Mouse (Mus musculus): Measurements from ENCODE around the gene Gna14. TPM values are rescaled to one million over a fixed set of nuclear protein-coding genes. Genes with fewer than 3 reads are reported as not detected.

Gene Gna14
- total and polyA plus RNA-seq, 2 experiments from 2014 or later = 0.84 to 0.98 TPM

DNA sequence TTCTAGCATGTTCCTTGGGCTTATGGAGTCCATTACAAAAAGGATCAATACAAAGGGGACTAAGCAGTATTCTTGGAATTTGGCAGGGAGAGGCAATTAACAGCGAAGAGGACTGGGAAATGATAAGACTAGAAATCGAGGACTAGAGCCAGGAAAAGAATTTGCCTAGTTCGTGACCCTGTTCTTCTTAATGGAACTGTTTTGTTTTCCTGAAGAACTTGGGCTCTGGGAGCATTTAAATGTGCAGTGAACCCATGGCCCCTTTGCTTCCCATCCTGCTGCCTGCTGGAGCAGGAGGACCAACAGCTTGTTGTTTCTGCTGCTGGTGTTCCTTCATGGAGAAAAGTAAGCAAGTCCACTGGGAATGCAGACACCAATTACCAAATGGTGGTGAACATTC is 15.3 kb downstream of the Gna14 start:
- no peak for ATAC-seq
- WGBS = 76% methylated on average over 3 of the region's 3 CpGs
- Histone ChIP-seq H3K4me1 (ENCODE audit: insufficient read depth, low read length) (no peaks in the 10 kb centered on the region), H3K4me3 (ENCODE audit: low read length) (no peak overlapping the region), H3K9ac (replicated peaks; ENCODE audit: low read length) (no peak overlapping the region), H3K4me2 (ENCODE audit: low read depth, low read length) (no peak overlapping the region), H3K27me3 (ENCODE audit: insufficient read depth, low read length) (no peaks in the 10 kb centered on the region), H3K36me3 (ENCODE audit: insufficient read depth, low read length) (no peaks in the 10 kb centered on the region), H3K27ac (no peak overlapping the region), H3K9me3 (ENCODE audit: low read length) (no peaks in the 10 kb centered on the region)
- no peak for TF ChIP-seq CTCF (IDR thresholded peaks at IDR 0.05; ENCODE audit: low read depth)
- DNase-seq (ENCODE audit: low spot score) = no peak

DNA sequence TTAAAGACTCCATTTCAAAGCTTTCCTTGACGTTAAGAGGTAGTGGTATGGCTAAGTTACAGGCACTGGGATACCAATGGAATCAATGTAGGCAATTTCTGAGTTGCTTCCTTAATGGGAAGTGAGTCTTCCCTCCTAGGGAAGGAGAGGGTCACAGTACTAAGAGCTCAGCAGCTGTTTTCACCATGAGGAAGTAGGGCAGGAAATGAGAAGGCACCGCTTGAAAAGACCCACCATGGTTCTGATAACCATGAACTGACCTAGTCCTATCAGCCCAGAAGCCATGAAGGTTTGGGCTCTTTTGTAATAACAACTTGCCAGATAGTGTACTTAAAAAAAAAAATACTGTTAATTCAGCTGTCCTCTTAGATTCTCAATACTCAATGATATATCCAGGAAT is 20.6 kb downstream of the Gna14 start:
- ATAC-seq = no peak
- Histone ChIP-seq H3K4me2 (ENCODE audit: low read depth, low read length) (no peak overlapping the region), H3K9ac (replicated peaks; ENCODE audit: low read length) (no peak overlapping the region)

DNA sequence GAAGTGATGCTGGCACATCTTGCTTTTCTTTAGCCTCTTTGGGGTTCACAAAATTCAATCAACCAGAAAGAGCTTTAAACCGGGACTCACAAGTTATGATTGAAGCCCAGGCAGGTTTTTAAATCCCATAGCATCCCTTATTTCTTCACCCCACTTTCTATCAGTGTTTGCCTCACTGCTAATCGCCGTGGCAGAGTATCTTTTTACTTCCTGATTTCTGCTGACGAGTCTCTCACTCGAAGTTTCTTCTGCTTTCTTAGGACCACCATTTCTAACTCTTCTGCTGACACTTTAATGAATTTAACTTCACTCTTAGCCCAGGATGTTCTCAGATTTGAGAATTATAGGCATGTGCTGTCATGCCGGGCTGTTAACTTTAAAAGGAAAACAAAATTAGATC is 21.6 kb downstream of the Gna14 start:
- Histone ChIP-seq H3K36me3 (ENCODE audit: insufficient read depth, low read length) (no peaks in the 10 kb centered on the region), H3K9me3 (ENCODE audit: low read length) (no peaks in the 10 kb centered on the region), H3K4me3 (ENCODE audit: low read length) (no peak overlapping the region), H3K4me2 (ENCODE audit: low read depth, low read length) (no peak overlapping the region), H3K9ac (replicated peaks; ENCODE audit: low read length) (no peak overlapping the region), H3K27me3 (ENCODE audit: insufficient read depth, low read length) (no peaks in the 10 kb centered on the region), H3K4me1 (ENCODE audit: insufficient read depth, low read length) (no peaks in the 10 kb centered on the region), H3K27ac (no peak overlapping the region)
- no peak for DNase-seq (ENCODE audit: low spot score)
- TF ChIP-seq CTCF (IDR thresholded peaks at IDR 0.05; ENCODE audit: low read depth) = no peak
- ATAC-seq = no peak
- WGBS = 86% methylated on average over 6 of the region's 6 CpGs

More for the DNA sequence above, 20.6 kb downstream of the Gna14 start:
- Histone ChIP-seq H3K36me3 (ENCODE audit: insufficient read depth, low read length) (no peaks in the 10 kb centered on the region), H3K4me1 (ENCODE audit: insufficient read depth, low read length) (no peaks in the 10 kb centered on the region), H3K9me3 (ENCODE audit: low read length) (no peaks in the 10 kb centered on the region), H3K27me3 (ENCODE audit: insufficient read depth, low read length) (no peaks in the 10 kb centered on the region), H3K4me3 (ENCODE audit: low read length) (no peak overlapping the region), H3K27ac (no peak overlapping the region)
- DNase-seq (ENCODE audit: low spot score) = no peak
- TF ChIP-seq CTCF (IDR thresholded peaks at IDR 0.05; ENCODE audit: low read depth) = no peak
- 83% methylated on average over 2 of the region's 2 CpGs for whole genome bisulfite sequencing

DNA sequence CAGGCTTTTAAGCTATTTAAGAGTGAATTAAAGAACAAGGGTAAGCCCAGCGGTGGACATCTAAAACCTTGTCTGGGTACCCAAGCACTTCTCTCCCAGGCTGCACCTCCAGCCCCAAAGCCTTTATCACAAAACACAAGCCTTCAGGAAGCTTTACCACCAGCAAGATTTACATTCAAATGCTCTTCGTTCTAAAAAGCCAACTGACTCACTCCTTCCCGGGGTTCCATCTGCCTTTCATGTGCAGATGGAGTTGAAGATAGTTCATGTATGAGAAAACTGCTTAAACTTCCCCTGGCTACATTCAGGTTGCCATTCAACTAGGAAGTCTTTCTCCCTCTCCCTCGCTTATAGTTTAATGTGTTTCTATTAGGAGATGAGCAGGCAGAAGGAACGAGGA is 23.8 kb downstream of the Gna14 start:
- no peak overlapping the region for H3K4me2 ChIP-seq (ENCODE audit: low read depth, low read length)
- whole genome bisulfite sequencing = 45% methylated on average over 5 of the region's 5 CpGs
- no peaks in the 10 kb centered on the region for H3K4me1 ChIP-seq (ENCODE audit: insufficient read depth, low read length)
- no peak for TF ChIP-seq CTCF (IDR thresholded peaks at IDR 0.05; ENCODE audit: low read depth)
- H3K9me3 ChIP-seq (ENCODE audit: low read length) = no peaks in the 10 kb centered on the region
- H3K4me3 ChIP-seq (ENCODE audit: low read length) = no peak overlapping the region
- H3K36me3 ChIP-seq (ENCODE audit: insufficient read depth, low read length) = no peaks in the 10 kb centered on the region
- no peak for ATAC-seq
- no peak overlapping the region for H3K9ac ChIP-seq (replicated peaks; ENCODE audit: low read length)
- DNase-seq (ENCODE audit: low spot score) = no peak
- H3K27me3 ChIP-seq (ENCODE audit: insufficient read depth, low read length) = no peaks in the 10 kb centered on the region
- no peak overlapping the region for H3K27ac ChIP-seq

DNA sequence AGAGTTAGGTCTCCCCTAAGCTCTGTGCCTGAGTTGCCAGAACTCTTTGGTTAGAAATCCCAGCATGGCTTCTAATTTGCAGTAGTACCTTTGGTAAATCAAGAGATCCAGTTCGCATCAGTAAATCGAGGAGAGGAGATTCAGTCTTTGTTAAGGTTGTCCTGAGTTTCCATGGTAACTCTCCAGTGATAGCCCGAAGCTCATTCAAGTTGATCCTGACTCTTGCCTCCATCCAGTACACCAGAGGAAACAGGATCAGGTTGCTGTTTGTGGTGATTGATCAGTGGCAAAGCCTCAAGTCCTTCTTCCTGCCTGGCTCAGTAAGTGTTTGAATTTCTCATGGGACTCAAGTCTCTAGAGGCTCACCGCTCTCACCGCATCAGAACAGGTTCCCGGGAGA is 24.7 kb downstream of the Gna14 start:
- no peak for TF ChIP-seq CTCF (IDR thresholded peaks at IDR 0.05; ENCODE audit: low read depth)
- no peak for ATAC-seq
- H3K9me3 ChIP-seq (ENCODE audit: low read length) = no peaks in the 10 kb centered on the region
- H3K4me3 ChIP-seq (ENCODE audit: low read length) = no peak overlapping the region
- DNase-seq (ENCODE audit: low spot score) = peak; percentile 11
- H3K27me3 ChIP-seq (ENCODE audit: insufficient read depth, low read length) = no peaks in the 10 kb centered on the region
- H3K4me1 ChIP-seq (ENCODE audit: insufficient read depth, low read length) = no peaks in the 10 kb centered on the region
- no peaks in the 10 kb centered on the region for H3K36me3 ChIP-seq (ENCODE audit: insufficient read depth, low read length)
- no peak overlapping the region for H3K4me2 ChIP-seq (ENCODE audit: low read depth, low read length)
- H3K27ac ChIP-seq = no peak overlapping the region
- 45% methylated on average over 6 of the region's 6 CpGs for WGBS
- no peak overlapping the region for H3K9ac ChIP-seq (replicated peaks; ENCODE audit: low read length)

GRCm38 (mm10) chr19:16460831-16461230 is 25.3 kb downstream of the Gna14 start:
- Histone ChIP-seq H3K36me3 (ENCODE audit: insufficient read depth, low read length) (no peaks in the 10 kb centered on the region), H3K4me2 (ENCODE audit: low read depth, low read length) (no peak overlapping the region), H3K4me3 (ENCODE audit: low read length) (no peak overlapping the region), H3K4me1 (ENCODE audit: insufficient read depth, low read length) (no peaks in the 10 kb centered on the region), H3K27ac (no peak overlapping the region), H3K9ac (replicated peaks; ENCODE audit: low read length) (no peak overlapping the region), H3K9me3 (ENCODE audit: low read length) (no peaks in the 10 kb centered on the region), H3K27me3 (ENCODE audit: insufficient read depth, low read length) (no peaks in the 10 kb centered on the region)
- 86% methylated on average over 14 of the region's 14 CpGs for WGBS
- no peak for DNase-seq (ENCODE audit: low spot score)
- no peak for TF ChIP-seq CTCF (IDR thresholded peaks at IDR 0.05; ENCODE audit: low read depth)
- ATAC-seq = no peak

DNA sequence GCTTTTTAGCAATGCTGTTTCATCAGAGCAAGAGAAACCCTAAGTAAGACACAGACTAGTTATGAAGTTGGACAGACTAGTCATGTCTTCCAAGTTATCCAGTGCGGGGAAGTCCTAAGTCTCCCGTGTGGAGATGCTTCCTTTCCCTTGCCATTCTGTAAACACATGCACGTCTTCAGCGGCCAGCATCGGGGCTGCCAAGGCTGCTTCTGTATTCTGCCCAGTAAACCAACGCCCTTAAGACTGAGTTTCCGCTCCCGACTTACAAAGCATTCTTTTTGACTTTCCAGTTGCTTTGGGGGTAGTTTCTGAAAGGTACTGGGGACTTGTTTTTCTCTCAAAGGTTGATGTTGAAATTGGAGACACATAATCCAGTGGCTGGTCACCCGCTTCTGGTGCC is 26.9 kb downstream of the Gna14 start:
- Histone ChIP-seq H3K4me1 (ENCODE audit: insufficient read depth, low read length) (no peaks in the 10 kb centered on the region), H3K9ac (replicated peaks; ENCODE audit: low read length) (no peak overlapping the region), H3K27ac (no peak overlapping the region), H3K9me3 (ENCODE audit: low read length) (no peaks in the 10 kb centered on the region), H3K4me3 (ENCODE audit: low read length) (no peak overlapping the region), H3K36me3 (ENCODE audit: insufficient read depth, low read length) (no peaks in the 10 kb centered on the region), H3K4me2 (ENCODE audit: low read depth, low read length) (no peak overlapping the region), H3K27me3 (ENCODE audit: insufficient read depth, low read length) (no peaks in the 10 kb centered on the region)
- 77% methylated on average over 9 of the region's 9 CpGs for WGBS
- no peak for ATAC-seq
- DNase-seq (ENCODE audit: low spot score) = no peak
- TF ChIP-seq CTCF (IDR thresholded peaks at IDR 0.05; ENCODE audit: low read depth) = no peak
